Mouse (Mus musculus) bone marrow, adult 2 months (tissue): Measurements from ENCODE around the gene Actg2.

Source experiments
- CTCF ChIP-seq: fragments of 200-500 bp; IDR thresholded peaks from 2 replicates; pipeline ENCODE4 v1.5.1; 2011; ENCODE audit warnings: low read length, control low read depth; ENCODE audit not compliant: control insufficient read depth, insufficient read depth
- POLR2A ChIP-seq: fragments of 200-500 bp; IDR thresholded peaks from 2 replicates; pipeline ENCODE4 v1.6.1; 2011; ENCODE audit warnings: low read depth, mild to moderate bottlenecking, control low read depth, low read length, borderline replicate concordance; ENCODE audit not compliant: control insufficient read depth

- TF ChIP-seq POLR2A (no peak), CTCF (no peak)
These were observed 37.0 kb downstream of the Actg2 start for GRCm38 (mm10) chr6:83499078-83499477.
